Mouse (Mus musculus): ENCODE data around the gene Lyzl4.

DNA sequence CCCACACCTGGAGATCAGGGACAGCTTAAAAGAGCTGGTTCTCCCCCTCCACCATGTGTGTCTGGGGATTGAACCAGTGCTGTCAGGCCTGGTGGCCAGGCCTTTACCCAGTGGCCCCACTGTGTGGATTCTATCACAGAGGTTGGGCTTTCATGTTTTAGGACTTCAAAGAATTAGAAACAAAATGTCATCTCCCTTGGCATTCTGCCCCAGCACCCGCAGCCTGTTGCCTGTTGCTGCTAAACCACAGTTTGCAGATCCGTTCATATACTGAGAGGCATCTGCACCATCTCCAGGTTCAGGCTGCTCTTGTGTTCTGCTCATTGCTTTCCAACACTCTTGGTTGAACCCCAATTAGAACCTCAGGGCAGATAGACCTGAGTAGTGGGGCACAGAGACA, 39.5 kb downstream of the Lyzl4 start:
- TF ChIP-seq POLR2A (IDR thresholded peaks at IDR 0.05; ENCODE audit: borderline replicate concordance, low read depth, low read length) (no peak), CTCF (IDR thresholded peaks at IDR 0.05; ENCODE audit: low read depth, low read length) (no peak)
